Mouse (Mus musculus): ENCODE data around the gene 4930519P11Rik.

The 4930519P11Rik gene

GRCm38 (mm10) chr2:154632203-154632780 lies 19.1 kb upstream of the 4930519P11Rik start:
- in situ Hi-C loops (cut with MboI), result no loop called here

- in situ Hi-C loops (cut with MboI), result no loop called here
Observed at GRCm38 (mm10) chr2:154630531-154630930, 17.3 kb upstream of the 4930519P11Rik start.

GRCm38 (mm10) chr2:154624137-154624536 lies 10.9 kb upstream of the 4930519P11Rik start:
- in situ Hi-C loops (cut with MboI), result no loop called here

GRCm38 (mm10) chr2:154621684-154622083 lies 8.4 kb upstream of the 4930519P11Rik start:
- in situ Hi-C loops (cut with MboI), result no loop called here

DNA sequence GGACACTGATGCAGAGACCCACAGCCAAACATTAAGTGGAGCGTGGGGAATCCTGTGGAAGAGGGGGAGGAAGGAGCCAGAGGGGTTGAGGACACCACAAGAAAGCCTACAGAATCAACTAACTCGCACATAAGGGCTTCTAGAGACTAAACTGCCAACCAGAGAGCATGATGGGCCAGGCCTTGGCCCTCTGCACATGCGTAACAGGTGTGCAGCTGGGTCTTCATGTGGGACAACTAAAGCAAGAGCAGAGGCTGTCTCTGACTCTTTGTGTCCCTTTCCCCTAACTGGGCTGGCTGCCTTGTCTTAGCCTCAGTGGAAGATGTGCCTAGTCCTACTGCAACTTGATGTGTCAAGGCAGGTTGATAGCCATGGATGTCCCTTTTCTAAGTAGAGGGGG lies 3.8 kb upstream of the 4930519P11Rik start:
- in situ Hi-C loops (cut with MboI), result no loop called here

DNA sequence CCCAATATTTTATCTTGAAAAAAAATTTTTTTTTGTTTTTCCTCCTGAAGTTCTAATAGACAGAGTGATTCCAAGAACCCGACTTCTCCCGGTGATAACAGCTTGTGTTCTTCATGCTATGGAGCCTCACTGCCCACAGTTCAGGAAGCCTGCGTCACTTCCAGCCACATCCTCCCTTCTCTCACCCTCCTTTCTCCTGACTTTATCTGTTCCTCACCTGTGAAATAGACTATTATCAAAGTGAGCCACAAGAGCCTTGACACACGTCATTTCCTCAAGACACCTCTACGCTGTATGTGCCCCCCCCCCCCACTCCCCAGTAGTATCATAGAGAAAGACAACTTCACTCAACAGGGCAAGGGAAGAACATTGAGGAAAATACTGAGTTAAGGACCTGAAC lies 2.4 kb upstream of the 4930519P11Rik start:
- in situ Hi-C loops (cut with MboI), result no loop called here

- in situ Hi-C loops (cut with MboI), result no loop called here
Observed at GRCm38 (mm10) chr2:154614841-154615576, 1.8 kb upstream of the 4930519P11Rik start.

- in situ Hi-C loops (cut with MboI), result no loop called here
Observed at GRCm38 (mm10) chr2:154609050-154609767, 4.0 kb downstream of the 4930519P11Rik start.

- in situ Hi-C loops (cut with MboI), result no loop called here
Observed at GRCm38 (mm10) chr2:154606965-154607364, 6.3 kb downstream of the 4930519P11Rik start.

DNA sequence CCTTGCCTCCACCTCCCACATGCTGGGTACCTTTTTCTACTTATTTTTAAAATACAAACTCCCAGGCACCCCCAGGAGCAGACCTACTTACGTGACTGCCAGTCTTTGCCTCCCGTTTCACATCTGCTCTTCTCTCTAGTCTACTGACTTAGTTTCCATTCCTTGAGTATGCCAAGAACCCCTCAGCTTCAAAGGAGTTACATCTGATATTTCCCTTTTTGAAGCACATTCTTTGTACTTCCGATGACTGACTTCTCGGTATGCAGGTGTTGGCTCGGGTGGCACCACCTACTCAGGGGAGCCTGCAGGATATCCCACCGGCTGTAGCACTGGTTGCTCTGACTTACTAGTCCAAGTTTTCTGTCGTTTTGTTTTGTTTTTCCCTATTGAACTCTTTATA lies 9.1 kb downstream of the 4930519P11Rik start:
- in situ Hi-C loops (cut with MboI), result no loop called here

DNA sequence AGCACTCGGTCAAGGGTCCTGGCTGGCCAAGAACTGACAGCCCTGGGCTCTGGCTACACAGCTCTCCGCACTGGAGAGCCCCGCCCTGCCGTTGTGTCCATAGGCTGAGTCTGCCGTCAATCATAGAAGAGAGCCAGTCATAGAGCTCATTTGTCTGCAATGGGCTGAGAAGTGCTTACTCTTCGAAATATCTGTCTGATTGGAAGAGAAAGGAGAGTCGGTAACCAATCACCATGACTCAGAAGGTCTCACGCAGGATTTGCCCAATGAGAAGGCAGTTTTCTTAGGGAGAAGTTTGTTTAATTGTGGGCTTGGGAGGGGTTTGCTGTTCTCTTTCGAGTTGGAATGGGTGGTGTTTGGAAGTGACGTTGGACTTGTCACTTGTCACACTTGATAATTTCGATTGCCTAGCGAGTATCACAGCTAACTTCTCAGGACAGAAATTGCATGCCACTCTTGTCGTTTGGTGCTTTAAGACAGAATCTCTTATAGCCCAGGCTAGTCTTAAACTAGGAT lies 9.5 kb downstream of the 4930519P11Rik start, which contains the start of gene Pxmp4:
Gene Pxmp4 (minus strand): TSS at position 71 of the 516 bp plus-strand sequence.
- in situ Hi-C loops (cut with MboI), result no loop called here

GRCm38 (mm10) chr2:154603007-154603637 lies 10.1 kb downstream of the 4930519P11Rik start:
- in situ Hi-C loops (cut with MboI), result no loop called here

DNA sequence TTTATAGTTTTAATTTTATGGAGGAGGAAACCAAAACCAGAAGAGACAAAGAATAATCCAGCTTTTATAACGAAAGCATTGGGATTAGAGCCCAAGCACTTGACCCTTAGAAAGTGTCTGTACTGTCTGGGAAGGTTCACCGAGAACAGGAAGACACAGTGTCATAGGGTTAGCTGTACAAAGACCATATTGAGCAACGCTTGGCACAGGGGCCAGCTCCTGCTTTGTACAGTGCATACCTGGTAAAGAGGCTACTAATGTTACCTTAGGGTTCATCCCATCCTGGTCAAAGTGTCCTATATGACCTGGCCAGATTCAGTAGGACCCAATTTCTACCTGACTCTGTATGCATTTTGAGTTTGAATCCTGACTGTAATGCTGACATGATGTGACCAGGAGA lies 11.9 kb downstream of the 4930519P11Rik start:
- in situ Hi-C loops (cut with MboI), result no loop called here

DNA sequence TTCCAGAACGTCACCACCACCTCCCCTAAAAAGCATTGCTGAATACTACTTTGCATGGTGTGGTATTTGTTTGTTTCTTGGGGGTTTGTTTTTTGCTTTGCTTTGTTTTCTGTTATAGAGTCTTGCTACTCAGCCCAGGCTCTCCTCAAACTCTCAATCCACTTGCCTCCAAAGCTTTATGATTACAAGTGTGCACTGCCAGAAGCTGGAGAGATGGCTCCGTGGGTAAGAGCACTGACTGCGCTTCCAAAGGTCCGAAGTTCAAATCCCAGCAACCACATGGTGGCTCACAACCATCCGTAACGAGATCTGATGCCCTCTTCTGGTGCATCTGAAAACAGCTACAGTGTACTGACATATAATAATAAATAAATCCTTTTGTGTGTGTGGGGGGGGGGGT lies 12.7 kb downstream of the 4930519P11Rik start:
- in situ Hi-C loops (cut with MboI), result no loop called here

GRCm38 (mm10) chr2:154597399-154597798 lies 15.8 kb downstream of the 4930519P11Rik start:
- in situ Hi-C loops (cut with MboI), result no loop called here

GRCm38 (mm10) chr2:154595775-154596174 lies 17.5 kb downstream of the 4930519P11Rik start:
- in situ Hi-C loops (cut with MboI), result no loop called here

- in situ Hi-C loops (cut with MboI), result no loop called here
Observed at GRCm38 (mm10) chr2:154593025-154593424, 20.2 kb downstream of the 4930519P11Rik start.

GRCm38 (mm10) chr2:154591239-154591638 lies 22.0 kb downstream of the 4930519P11Rik start:
- in situ Hi-C loops (cut with MboI), result no loop called here

DNA sequence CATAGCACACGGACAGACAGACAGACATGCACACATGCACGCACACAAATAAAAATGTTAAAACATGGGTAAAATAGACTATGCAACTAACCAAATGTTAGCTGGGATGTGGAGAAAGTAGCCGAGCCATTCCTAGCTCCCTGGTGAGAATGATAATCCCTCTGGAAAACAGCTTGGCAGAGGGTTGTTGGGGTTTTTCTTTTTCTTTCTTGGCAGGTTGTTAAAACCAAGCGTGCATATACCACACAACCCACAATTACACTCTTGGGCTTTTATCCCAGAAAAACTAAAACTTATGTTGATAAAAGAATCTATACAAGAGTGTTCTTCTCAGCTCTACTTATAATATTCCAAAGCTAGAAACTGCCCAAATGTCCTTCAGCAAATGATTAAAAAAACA lies 24.2 kb downstream of the 4930519P11Rik start:
- in situ Hi-C loops (cut with MboI), result no loop called here

DNA sequence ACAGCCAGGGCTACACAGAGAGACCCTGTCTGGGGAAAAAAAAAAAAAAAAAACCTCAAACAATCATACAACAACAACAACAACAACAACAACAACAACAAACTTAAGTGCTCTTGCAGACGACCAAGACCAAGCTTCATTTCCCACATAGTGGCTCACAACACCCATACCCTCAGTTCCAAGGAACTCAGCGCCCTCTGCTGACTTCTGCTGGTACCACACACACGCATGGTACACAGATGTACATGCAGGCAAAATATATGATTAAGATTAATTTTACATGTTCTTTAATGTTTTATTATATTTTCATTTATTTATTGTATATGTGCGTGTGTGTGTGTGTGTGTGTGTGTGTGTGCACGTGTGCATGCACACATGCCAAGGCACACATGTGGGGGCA lies 26.8 kb downstream of the 4930519P11Rik start:
- in situ Hi-C loops (cut with MboI), result no loop called here

DNA sequence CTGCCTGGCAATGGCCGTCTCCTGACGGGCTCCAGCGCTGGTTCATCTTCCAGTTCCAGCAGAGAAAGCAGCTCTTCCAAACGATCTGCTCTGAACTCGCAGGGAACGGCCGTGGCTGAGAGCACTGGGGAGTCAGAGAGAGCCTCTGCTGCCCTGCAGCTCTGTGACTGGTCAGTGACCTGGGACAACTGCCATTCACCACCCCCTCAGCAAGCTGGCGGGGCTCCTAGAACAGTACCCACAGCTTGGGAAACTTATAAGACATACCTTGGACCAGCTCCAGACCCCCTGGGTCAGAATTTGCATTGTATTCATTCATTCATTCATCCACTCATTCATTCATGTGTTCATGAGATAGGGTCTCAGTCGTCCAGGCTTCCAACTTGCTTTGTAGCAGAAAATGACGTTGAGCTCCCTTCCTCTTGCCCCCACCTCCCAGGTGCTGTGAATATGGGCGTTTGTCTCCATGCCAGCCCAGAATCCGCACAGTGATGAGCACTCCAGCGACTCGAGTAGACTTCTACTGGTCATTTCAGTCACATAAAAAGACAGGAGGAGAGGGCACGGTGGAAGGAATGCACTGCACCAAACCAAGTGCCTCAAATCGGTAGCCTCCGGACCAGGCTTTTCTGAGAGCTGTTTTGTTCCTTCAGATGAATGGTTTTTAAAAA lies 28.2 kb downstream of the 4930519P11Rik start:
- in situ Hi-C loops (cut with MboI), result no loop called here
